11 mouse cellular contexts compared by ENCODE assay signal in the genomic region with DNA sequence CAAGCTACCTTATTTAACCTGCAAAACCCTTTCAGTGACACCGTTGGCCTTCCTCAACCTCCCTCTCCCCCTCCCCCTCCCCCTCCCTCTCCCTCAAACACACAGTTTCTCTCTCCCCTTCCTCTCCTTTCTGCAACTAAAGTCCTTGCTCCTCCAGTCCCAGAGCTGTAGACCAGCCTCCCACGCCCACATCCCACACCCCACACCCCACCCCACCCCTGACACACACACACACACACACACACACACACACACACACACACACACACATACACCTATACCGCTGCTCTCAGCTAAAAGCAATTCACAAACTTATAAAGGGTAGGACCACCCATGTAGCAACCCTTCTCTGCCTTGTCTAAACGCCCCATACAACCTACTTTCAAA. TPM values are rescaled to one million over a fixed set of nuclear protein-coding genes. Genes with fewer than 3 reads are reported as not detected.
A peak's percentile ranks its signal among the peaks of the same experiment; 100 is the strongest.
DNase-seq lines count a peak whose midpoint lies in the region; ATAC-seq lines count a peak whose summit lies in the region.
"Had no signal": no experiment of that assay in that cellular context is flagged by ENCODE, and none has a peak within 500 bp of the region (broad histone marks: within the 10 kb centered on the region; RNA-seq: fewer than 3 reads in every experiment).

No protein-coding gene starts in this region.

- H3K27me3 ChIP-seq in kidney, embryonic 14.5 days (ENCODE audit: control insufficient read depth, insufficient read depth, low read length): no peaks in the 10 kb centered on the region
- no peaks in the 10 kb centered on the region for H3K27me3 ChIP-seq in forebrain, embryonic 13.5 days
- no peaks in the 10 kb centered on the region for H3K27me3 ChIP-seq in intestine, embryonic 16.5 days (replicated peaks; ENCODE audit: control insufficient read depth, insufficient read depth, low read length)
- H3K27me3 ChIP-seq in midbrain, embryonic 16.5 days (ENCODE audit: control insufficient read depth, insufficient read depth, low read depth, low read length): no peaks in the 10 kb centered on the region
- H3K27me3 ChIP-seq: embryonic facial prominence, embryonic 12.5 days had no signal

- ATAC-seq in kidney, embryonic 14.5 days (ENCODE audit: low FRiP score, low TSS enrichment): peak; percentile 47
- peak; percentile 44 for ATAC-seq in forebrain, embryonic 13.5 days
- ATAC-seq in intestine, embryonic 16.5 days: no peak
- peak; percentile 33; the same call in 1 of the 2 replicates for ATAC-seq in midbrain, embryonic 16.5 days
- no peak for ATAC-seq in CD4-positive, CD25-positive, alpha-beta regulatory T cell, adult 4 months

- H3K4me3 ChIP-seq in kidney, embryonic 14.5 days (ENCODE audit: low read length): no peak overlapping the region; the same call in 1 of the 2 replicates
- H3K4me3 ChIP-seq in forebrain, embryonic 13.5 days: no peak overlapping the region; the same call in 1 of the 2 replicates
- no peak overlapping the region for H3K4me3 ChIP-seq in intestine, embryonic 16.5 days (ENCODE audit: low read length)
- H3K4me3 ChIP-seq in midbrain, embryonic 16.5 days (ENCODE audit: low read depth, low read length): no peak overlapping the region; the same call in 1 of the 2 replicates

- H3K4me1 ChIP-seq in kidney, embryonic 14.5 days (ENCODE audit: control insufficient read depth, insufficient read depth, low read length): no peaks in the 10 kb centered on the region
- H3K4me1 ChIP-seq in forebrain, embryonic 13.5 days: 0 out of 2 replicates have a peak, but pooled peaks cover 5% of the 10 kb centered on the region
- peaks cover 4% of the 10 kb centered on the region; the same call in 1 of the 2 replicates for H3K4me1 ChIP-seq in intestine, embryonic 16.5 days (ENCODE audit: control insufficient read depth, insufficient read depth, low read length)
- peaks cover 19% of the 10 kb centered on the region for H3K4me1 ChIP-seq in midbrain, embryonic 16.5 days (ENCODE audit: control insufficient read depth, insufficient read depth, low read length)
- H3K4me1 ChIP-seq: embryonic facial prominence, embryonic 12.5 days had no signal

- no peak overlapping the region for H3K27ac ChIP-seq in kidney, embryonic 14.5 days (ENCODE audit: low read depth, low read length)
- H3K27ac ChIP-seq in forebrain, embryonic 13.5 days: no peak overlapping the region; the same call in 1 of the 2 replicates
- no peak overlapping the region for H3K27ac ChIP-seq in intestine, embryonic 16.5 days (ENCODE audit: low read length)
- peak overlapping the region; percentile 88; the same call in 1 of the 2 replicates for H3K27ac ChIP-seq in midbrain, embryonic 16.5 days (ENCODE audit: low read length)

- H3K9ac ChIP-seq in kidney, embryonic 14.5 days (ENCODE audit: low read depth, low read length): no peak overlapping the region
- no peak overlapping the region for H3K9ac ChIP-seq in forebrain, embryonic 13.5 days
- H3K9ac ChIP-seq in intestine, embryonic 16.5 days (ENCODE audit: low read depth, low read length): no peak overlapping the region
- peak overlapping the region; percentile 72; the same call in 1 of the 2 replicates for H3K9ac ChIP-seq in midbrain, embryonic 16.5 days (ENCODE audit: low read depth, low read length)

- H3K36me3 ChIP-seq in kidney, embryonic 14.5 days (ENCODE audit: control insufficient read depth, insufficient read depth, low read length): no peaks in the 10 kb centered on the region
- no peaks in the 10 kb centered on the region for H3K36me3 ChIP-seq in forebrain, embryonic 13.5 days (ENCODE audit: poor library complexity, severe bottlenecking)
- H3K36me3 ChIP-seq in intestine, embryonic 16.5 days (ENCODE audit: control insufficient read depth, insufficient read depth, low read length): no peaks in the 10 kb centered on the region
- H3K36me3 ChIP-seq in midbrain, embryonic 16.5 days (ENCODE audit: control insufficient read depth, insufficient read depth, low read length): no peaks in the 10 kb centered on the region
- H3K36me3 ChIP-seq: embryonic facial prominence, embryonic 12.5 days had no signal

- no peak for DNase-seq in kidney, adult 9 months
- DNase-seq in testis, postnatal 14 days (ENCODE audit: low spot score): no peak
- no peak for DNase-seq in urinary bladder, adult 2 months (ENCODE audit: low spot score)
- DNase-seq: gastrocnemius, postnatal 10 days; lung, adult 2 months had no signal

- H3K9me3 ChIP-seq in kidney, embryonic 14.5 days (ENCODE audit: control insufficient read depth, low read length): no peaks in the 10 kb centered on the region
- no peaks in the 10 kb centered on the region for H3K9me3 ChIP-seq in forebrain, embryonic 13.5 days (replicated peaks)
- H3K9me3 ChIP-seq in intestine, embryonic 16.5 days (ENCODE audit: control insufficient read depth, low read length): no peaks in the 10 kb centered on the region
- no peaks in the 10 kb centered on the region for H3K9me3 ChIP-seq in midbrain, embryonic 16.5 days (replicated peaks; ENCODE audit: control insufficient read depth, low read length, poor library complexity, severe bottlenecking)
- H3K9me3 ChIP-seq: embryonic facial prominence, embryonic 12.5 days had no signal

- 43% methylated on average over 4 of the region's 4 CpGs for WGBS in kidney, embryonic 14.5 days
- WGBS in forebrain, embryonic 13.5 days: 41% methylated on average over 3 of the region's 4 CpGs
- 38% methylated on average over 4 of the region's 4 CpGs for WGBS in intestine, embryonic 16.5 days
- 62% methylated on average over 4 of the region's 4 CpGs for WGBS in midbrain, embryonic 16.5 days

- H3K4me2 ChIP-seq in kidney, embryonic 14.5 days (replicated peaks; ENCODE audit: low read depth, low read length): no peak overlapping the region
- H3K4me2 ChIP-seq in forebrain, embryonic 13.5 days: 0 out of 2 replicates have a peak overlapping the region, but pooled peaks have one; percentile 68
- peak overlapping the region; percentile 62; the same call in 1 of the 2 replicates for H3K4me2 ChIP-seq in intestine, embryonic 16.5 days (ENCODE audit: low read depth, low read length)
- H3K4me2 ChIP-seq in midbrain, embryonic 16.5 days (ENCODE audit: low read length): peak overlapping the region; percentile 68

RNA-seq across cellular contexts. Expression of gene M6pr, which starts 10.3 kb away (rescaled TPM):
- 67.7 and 110 TPM in 2 replicates for polyA plus RNA-seq in kidney, embryonic 14.5 days (2014; fragmentation: Nextera tagmentation; extraction: Ambion mirVana)
- polyA plus RNA-seq in forebrain, embryonic 13.5 days (2015; fragmentation: Nextera tagmentation; extraction: Ambion mirVana): 58.9 and 64.8 TPM in 2 replicates
- 142 and 147 TPM in 2 replicates for polyA plus RNA-seq in intestine, embryonic 16.5 days (2015; fragmentation: Nextera tagmentation; extraction: Ambion mirVana)
- 50.5 and 54.1 TPM in 2 replicates for polyA plus RNA-seq in midbrain, embryonic 16.5 days (2015; fragmentation: Nextera tagmentation; extraction: Ambion mirVana)
- 100 to 1,000 TPM; 255 to 333 TPM for polyA plus RNA-seq in CD4-positive, CD25-positive, alpha-beta regulatory T cell, adult 4 months (2017; shearing (Covaris generic))
- 115 and 117 TPM in 2 replicates for polyA plus RNA-seq in urinary bladder, adult 2 months (2012; rRNA removed)

RNA-seq across cellular contexts. Expression of gene Klrg1, which starts 15.5 kb away (rescaled TPM):
- not detected in 2 replicates for polyA plus RNA-seq in kidney, embryonic 14.5 days (2014; fragmentation: Nextera tagmentation; extraction: Ambion mirVana)
- polyA plus RNA-seq in forebrain, embryonic 13.5 days (2015; fragmentation: Nextera tagmentation; extraction: Ambion mirVana): 0.40 and 0.43 TPM in 2 replicates
- polyA plus RNA-seq in intestine, embryonic 16.5 days (2015; fragmentation: Nextera tagmentation; extraction: Ambion mirVana): not detected in 2 replicates
- 1.4 and 1.6 TPM in 2 replicates for polyA plus RNA-seq in midbrain, embryonic 16.5 days (2015; fragmentation: Nextera tagmentation; extraction: Ambion mirVana)
- polyA plus RNA-seq in CD4-positive, CD25-positive, alpha-beta regulatory T cell, adult 4 months (2017; shearing (Covaris generic)): 100 to 1,000 TPM; 111 to 138 TPM
- polyA plus RNA-seq in urinary bladder, adult 2 months (2012; rRNA removed): 0.57 and 0.59 TPM in 2 replicates

RNA-seq across cellular contexts. Expression of gene Phc1, which starts 42.1 kb away (rescaled TPM):
- 22.4 and 29.4 TPM in 2 replicates for polyA plus RNA-seq in kidney, embryonic 14.5 days (2014; fragmentation: Nextera tagmentation; extraction: Ambion mirVana)
- 29.9 and 33.0 TPM in 2 replicates for polyA plus RNA-seq in forebrain, embryonic 13.5 days (2015; fragmentation: Nextera tagmentation; extraction: Ambion mirVana)
- polyA plus RNA-seq in intestine, embryonic 16.5 days (2015; fragmentation: Nextera tagmentation; extraction: Ambion mirVana): 7.2 and 7.4 TPM in 2 replicates
- polyA plus RNA-seq in midbrain, embryonic 16.5 days (2015; fragmentation: Nextera tagmentation; extraction: Ambion mirVana): 32.2 and 34.2 TPM in 2 replicates
- polyA plus RNA-seq in CD4-positive, CD25-positive, alpha-beta regulatory T cell, adult 4 months (2017; shearing (Covaris generic)): 1 to 10 TPM; 5.6 to 7.1 TPM
- 8.6 and 14.8 TPM in 2 replicates for polyA plus RNA-seq in urinary bladder, adult 2 months (2012; rRNA removed)

Comparison
In these comparisons a context has a peak if more than half of its experiments do, and no peak if none do; other contexts are left out.
1. ATAC-seq: peak in kidney, embryonic 14.5 days (single experiment), forebrain, embryonic 13.5 days (single experiment) and midbrain, embryonic 16.5 days (single experiment); none in intestine, embryonic 16.5 days (single experiment) and CD4-positive, CD25-positive, alpha-beta regulatory T cell, adult 4 months (single experiment).
2. RNA of gene Klrg1, which starts 15.5 kb away (polyA plus RNA-seq): 111 to 138 TPM in CD4-positive, CD25-positive, alpha-beta regulatory T cell, adult 4 months; 1.4 to 1.6 TPM in midbrain, embryonic 16.5 days, 0.57 to 0.59 TPM in urinary bladder, adult 2 months, 0.40 to 0.43 TPM in forebrain, embryonic 13.5 days, not detected in kidney, embryonic 14.5 days and not detected in intestine, embryonic 16.5 days; every median in the first group is over 10 times any median in the second.